Mouse (Mus musculus) heart, adult 2 months (tissue): Measurements from ENCODE around the gene Vmn1r23. TPM values are rescaled to one million over a fixed set of nuclear protein-coding genes. Genes with fewer than 3 reads are reported as not detected.
"Not testable (repeated sequence)": the region's sequence is repeated elsewhere in the genome, so short reads cannot be mapped to it uniquely, and the experiment has no call there.

ENCODE experiments used
- DNase-seq, 2 experiments: peaks; one replicate each; pipeline ENCODE4 v3.0.0; 2021
- H3K27ac ChIP-seq: fragments of 200-600 bp; 2 replicates; pipeline ENCODE4 v1.8.1; 2022
- H3K27me3 ChIP-seq: fragments of 200-500 bp; 2 replicates; pipeline ENCODE4 v1.6.1; 2012; ENCODE audit warnings: mild to moderate bottlenecking, low read length, inconsistent platforms, mixed read lengths; ENCODE audit not compliant: control insufficient read depth, insufficient read depth
- H3K36me3 ChIP-seq: fragments of 200-500 bp; 2 replicates; pipeline ENCODE4 v1.6.1; 2012; ENCODE audit warnings: low read length, inconsistent platforms; ENCODE audit not compliant: control insufficient read depth, insufficient read depth
- H3K4me1 ChIP-seq: fragments of 200-500 bp; 2 replicates; pipeline ENCODE4 v1.6.1; 2011; ENCODE audit warnings: low read length; ENCODE audit not compliant: control insufficient read depth, insufficient read depth
- H3K4me3 ChIP-seq: fragments of 200-600 bp; 2 replicates; pipeline ENCODE4 v1.8.1; 2022
- H3K79me2 ChIP-seq: fragments of 200-500 bp; replicated peaks from 2 replicates; pipeline ENCODE4 v1.6.1; 2012; ENCODE audit warnings: mild to moderate bottlenecking, inconsistent platforms, low read length, moderate library complexity, mixed read lengths; ENCODE audit not compliant: control insufficient read depth, insufficient read depth
- H3K9ac ChIP-seq: fragments of 200-500 bp; 2 replicates; pipeline ENCODE4 v1.6.1; 2012; ENCODE audit warnings: low read depth, mild to moderate bottlenecking, control low read depth, inconsistent platforms, low read length, mixed read lengths
- CTCF ChIP-seq: fragments of 200-600 bp; IDR thresholded peaks from 2 replicates; pipeline ENCODE4 v1.8.1; 2022; ENCODE audit warnings: antibody characterized with exemption, mild to moderate bottlenecking, moderate library complexity
- EP300 ChIP-seq: fragments of 200-500 bp; IDR thresholded peaks from 2 replicates; pipeline ENCODE4 v1.6.1; 2011; ENCODE audit warnings: low read depth, low read length, control low read depth; ENCODE audit not compliant: insufficient read depth
- POLR2A ChIP-seq: fragments of 200-500 bp; IDR thresholded peaks from 2 replicates; pipeline ENCODE4 v1.6.1; 2011; ENCODE audit warnings: mild to moderate bottlenecking, low read depth, low read length, control low read depth; ENCODE audit not compliant: insufficient read depth
- WGBS: fragments of 180-500 bp; shearing (Covaris S2); methylation state at CpG from one replicate; pipeline ENCODE4 v1.1.7; 2018; 5-methylcytosine and 5-hydroxymethylcytosine counted together
- intact Hi-C: fragments of 180-260 bp; cut with DNase I; formaldehyde crosslinking; loops from one replicate; pipeline ENCODE4 v1.15.1; 2025
- long read RNA-seq: library from polyadenylated mRNA; stranded (forward); transcript quantifications from one replicate; pipeline ENCODE4 v2.0.0, GENCODE M21; 2021
- polyA plus RNA-seq: library from polyadenylated mRNA; depleted of rRNA; stranded (reverse); fragments of >200 nt; gene quantifications from 2 replicates; pipeline ENCODE4 v1.2.3, GENCODE M21; 2012; rRNA removed
- total RNA-seq, 2 experiments: library from RNA; stranded (reverse); gene quantifications; 2 replicates each; pipeline ENCODE4 v1.2.3; 2021

Gene Vmn1r23
- total RNA-seq (not detected), polyA plus RNA-seq (not detected in 2 replicates)
- long read RNA-seq: 0 reads

- TF ChIP-seq CTCF (no peak), EP300 (no peak), POLR2A (no peak)
- Histone ChIP-seq H3K4me3 (no peak within 1 kb of the TSS), H3K9ac (no peak within 1 kb of the TSS), H3K79me2 (no peaks in the 10 kb centered on the region), H3K27ac (no peak within 1 kb of the TSS), H3K27me3 (no peaks in the 10 kb centered on the region), H3K36me3 (no peaks in the 10 kb centered on the region), H3K4me1 (no peaks in the 10 kb centered on the region)
- intact Hi-C loops: no loop called here
- DNase-seq: no peak
- 73% methylated on average over 1 of the region's 1 CpGs for WGBS
These were observed at the start of gene Vmn1r23 for GRCm38 (mm10) chr6:57926738-57927137. TSS of gene Vmn1r23 (minus strand) at chr6:57926838.

- H3K4me3 ChIP-seq, H3K27ac ChIP-seq, H3K9ac ChIP-seq, H3K79me2 ChIP-seq, H3K36me3 ChIP-seq, intact Hi-C loops, DNase-seq, H3K27me3 ChIP-seq, H3K4me1 ChIP-seq: not testable (repeated sequence)
- 61% methylated on average over 1 of the region's 1 CpGs for WGBS
These were observed 34.8 kb upstream of the Vmn1r23 start, which contains the start of gene Vmn1r24 for GRCm38 (mm10) chr6:57961403-57961802. TSS of gene Vmn1r24 (minus strand) at chr6:57961503.

- TF ChIP-seq EP300 (no peak), POLR2A (no peak), CTCF (no peak)
- H3K36me3 ChIP-seq: no peaks in the 10 kb centered on the region
- H3K27ac ChIP-seq: no peak within 1 kb of the TSS
- no peaks in the 10 kb centered on the region for H3K79me2 ChIP-seq
- no peak within 1 kb of the TSS for H3K4me3 ChIP-seq
- H3K27me3 ChIP-seq: no peaks in the 10 kb centered on the region
- no peak for DNase-seq
- WGBS: 72% methylated on average over 1 of the region's 1 CpGs
- H3K4me1 ChIP-seq: no peaks in the 10 kb centered on the region
- no peak within 1 kb of the TSS for H3K9ac ChIP-seq
- intact Hi-C loops: no loop called here
These were observed 18.7 kb downstream of the Vmn1r23 start, which contains the start of gene Vmn1r22 for GRCm38 (mm10) chr6:57907928-57908327. TSS of gene Vmn1r22 (minus strand) at chr6:57908028.

Other genes starting within 250 kb of the Vmn1r23 start
- gene Pyurf, start 234.8 kb downstream of the Vmn1r23 start, total RNA-seq: 10 to 100 TPM; 21.5 to 24.6 TPM
- gene Pyurf, start 234.8 kb downstream of the Vmn1r23 start, polyA plus RNA-seq: 20.3 and 38.6 TPM in 2 replicates
- 10 to 100 TPM; 12.7 to 13.1 TPM for gene Lancl2, start 224.3 kb downstream of the Vmn1r23 start, total RNA-seq
- gene Lancl2, start 224.3 kb downstream of the Vmn1r23 start, polyA plus RNA-seq: 4.5 and 10.1 TPM in 2 replicates
- gene Vopp1, start 101.7 kb downstream of the Vmn1r23 start, total RNA-seq: 10 to 100 TPM; 21.6 to 23.9 TPM
- 11.3 and 13.8 TPM in 2 replicates for gene Vopp1, start 101.7 kb downstream of the Vmn1r23 start, polyA plus RNA-seq
- not detected for gene Vmn1r21, start 76.5 kb downstream of the Vmn1r23 start, total RNA-seq
- gene Vmn1r21, start 76.5 kb downstream of the Vmn1r23 start, polyA plus RNA-seq: not detected in 2 replicates
- gene Vmn1r22, start 18.8 kb downstream of the Vmn1r23 start, total RNA-seq: not detected
- gene Vmn1r22, start 18.8 kb downstream of the Vmn1r23 start, polyA plus RNA-seq: not detected in 2 replicates
- not detected for gene Vmn1r24, start 34.7 kb upstream of the Vmn1r23 start, total RNA-seq
- gene Vmn1r24, start 34.7 kb upstream of the Vmn1r23 start, polyA plus RNA-seq: not detected in 2 replicates
- not detected for gene Vmn1r25, start 54.0 kb upstream of the Vmn1r23 start, total RNA-seq
- gene Vmn1r25, start 54.0 kb upstream of the Vmn1r23 start, polyA plus RNA-seq: not detected in 2 replicates
- gene Vmn1r26, start 88.3 kb upstream of the Vmn1r23 start, total RNA-seq: not detected
- gene Vmn1r26, start 88.3 kb upstream of the Vmn1r23 start, polyA plus RNA-seq: not detected in 2 replicates